Mouse (Mus musculus) WW6 (cell line): ENCODE data around the gene Thoc7.

Experiments used
- DNase-seq: peaks from one replicate; pipeline ENCODE4 v3.0.0-alpha.2; 2013; ENCODE audit warnings: low read depth, low spot score

Gene Thoc7

DNA sequence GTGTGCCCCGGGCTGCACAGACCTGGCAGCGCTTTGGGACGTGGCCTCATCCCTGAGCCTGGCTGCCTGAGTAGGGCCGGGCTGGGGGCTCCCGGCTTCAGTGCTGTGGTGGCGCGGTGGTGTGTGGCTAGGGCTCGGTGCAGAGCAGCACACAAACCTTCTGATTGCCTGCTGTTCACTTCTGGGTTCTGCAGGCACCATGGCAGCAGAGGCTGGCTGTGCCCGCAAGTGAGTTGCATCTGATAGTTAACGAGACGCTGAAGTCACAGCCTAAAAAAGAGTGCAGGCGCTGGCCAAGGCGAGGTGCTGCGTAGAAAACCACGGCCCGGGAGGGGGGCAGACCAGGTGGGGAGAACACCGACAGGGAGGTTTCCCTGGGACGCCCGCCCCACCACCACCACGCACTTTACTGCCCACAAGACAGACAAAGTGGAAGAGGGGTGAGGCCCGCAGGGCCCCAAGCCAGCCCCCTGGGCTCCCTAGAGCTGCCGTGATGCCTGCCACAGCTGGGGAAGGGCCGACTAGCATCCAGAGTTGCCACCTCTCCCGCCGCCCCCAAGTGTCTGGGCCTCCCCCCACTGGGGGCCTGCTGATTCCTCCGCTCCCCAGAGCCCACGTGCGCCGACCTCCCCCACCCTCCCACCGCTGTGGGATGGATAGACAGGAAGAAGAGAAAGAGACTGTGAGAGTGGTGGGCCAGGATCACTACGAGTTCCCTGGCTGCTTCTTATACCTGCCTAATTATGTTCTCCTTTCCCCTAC lies 28.2 kb downstream of the Thoc7 start:
- no peak for DNase-seq

DNA sequence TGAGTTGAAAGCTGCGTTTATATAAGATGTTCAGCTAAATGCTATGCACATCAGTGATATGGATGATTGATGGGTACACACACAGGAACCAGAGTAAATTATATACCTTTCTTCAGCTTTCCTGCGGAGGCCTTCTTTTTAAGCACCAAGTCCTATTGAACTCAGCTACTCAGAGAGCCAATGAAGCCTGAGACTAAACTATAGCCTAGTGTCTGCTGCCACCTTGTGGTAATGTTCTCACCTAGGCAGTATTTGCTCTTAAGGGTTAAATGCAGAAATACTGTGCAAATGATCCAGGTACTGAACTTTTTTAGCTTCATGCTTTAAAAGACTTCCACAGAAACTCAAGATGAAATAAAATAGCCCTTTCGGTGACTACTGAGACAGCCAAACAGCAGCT lies 44.0 kb downstream of the Thoc7 start:
- DNase-seq, result no peak

DNA sequence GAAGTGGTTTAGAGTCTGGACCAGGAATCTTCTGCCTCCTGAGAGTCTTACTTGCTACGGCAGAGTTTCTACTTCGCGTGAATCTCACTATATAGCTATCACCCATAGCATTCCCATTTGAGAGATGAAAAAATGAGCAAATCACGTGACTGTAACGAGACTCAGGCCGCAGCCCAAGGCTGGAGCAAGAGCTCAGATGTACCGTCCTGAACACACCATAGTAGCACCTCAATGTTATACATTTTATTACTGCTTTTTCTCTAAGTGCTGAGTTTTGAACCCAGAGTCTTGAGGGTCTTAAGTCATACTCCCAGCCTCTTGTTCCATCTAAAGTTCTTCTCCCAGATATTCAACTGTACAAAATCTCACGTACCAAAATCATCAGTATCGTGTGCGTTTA lies 44.4 kb downstream of the Thoc7 start:
- no peak for DNase-seq

DNA sequence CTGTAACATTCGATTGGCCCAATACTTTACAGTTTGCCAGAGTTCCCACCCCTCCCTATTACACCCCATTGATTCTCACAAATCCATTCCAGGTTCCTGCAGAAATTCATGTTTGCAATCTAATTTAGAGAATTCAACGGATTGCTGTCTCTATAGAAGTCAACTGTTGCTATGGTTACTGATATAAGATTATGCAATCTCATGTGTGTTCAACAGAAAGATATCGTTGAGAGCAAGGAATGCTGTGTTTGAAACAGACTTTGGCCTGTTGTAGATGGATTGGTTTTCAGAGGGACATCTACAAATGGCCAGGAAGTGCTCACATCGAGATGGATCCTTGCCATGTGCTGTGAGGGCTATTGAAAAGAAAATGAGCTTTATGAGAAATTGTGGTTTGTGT lies 46.4 kb downstream of the Thoc7 start:
- DNase-seq, result no peak

DNA sequence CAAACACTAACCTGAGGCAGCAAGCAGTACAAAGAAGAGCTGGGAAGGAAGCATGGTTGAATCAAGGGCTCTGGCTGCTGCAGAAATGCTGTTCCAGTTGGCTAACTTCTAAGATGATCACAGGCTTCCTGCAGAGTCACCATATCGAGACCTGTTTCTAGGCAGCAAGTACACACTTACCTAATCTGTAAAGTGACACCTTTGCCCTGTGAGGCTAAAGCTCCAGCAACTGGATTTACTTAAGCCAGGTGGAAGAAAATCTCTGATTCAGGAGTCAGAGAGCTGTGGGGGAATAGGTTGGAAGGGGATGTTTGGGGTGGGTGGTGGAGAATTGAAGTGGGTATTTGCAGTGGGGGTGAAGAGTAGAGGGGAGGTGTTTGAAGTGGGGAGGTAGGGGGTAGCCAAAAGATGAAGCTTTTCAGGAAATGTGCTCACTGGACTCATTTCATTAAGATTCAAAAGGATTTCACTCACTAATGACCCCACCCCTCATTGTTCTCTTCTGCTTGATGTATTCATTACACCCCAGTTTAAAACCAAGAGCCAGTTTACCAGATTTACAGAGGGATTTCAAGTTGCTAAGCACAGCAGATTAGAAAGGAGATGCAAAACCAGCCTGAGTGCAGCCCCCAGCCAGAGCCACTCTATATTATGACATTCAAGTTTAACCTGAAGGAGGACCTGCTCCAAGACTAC lies 47.1 kb downstream of the Thoc7 start, which contains the start of gene Gm281:
Gm281 (minus strand) TSS at position 92 of the 696 bp plus-strand sequence.
- no peak for DNase-seq

DNA sequence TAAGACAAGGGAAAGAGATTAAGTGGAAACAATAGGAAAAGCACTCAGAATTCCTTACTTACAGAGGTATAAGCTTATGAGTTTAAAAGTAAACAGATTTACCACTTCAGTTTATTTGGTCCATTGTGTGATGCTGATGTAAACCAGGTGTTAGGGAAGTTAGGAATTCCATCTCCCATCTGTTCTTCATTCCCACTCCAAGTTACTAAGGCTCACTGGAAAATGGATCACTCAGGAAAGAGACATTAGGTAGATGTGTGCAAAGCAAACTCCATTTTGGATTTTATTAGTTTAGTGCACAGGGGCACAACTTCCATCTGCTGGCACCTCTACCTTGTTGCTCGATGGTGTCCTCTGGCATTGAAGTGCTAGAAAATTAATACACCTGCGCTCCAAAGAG lies 51.5 kb downstream of the Thoc7 start:
- DNase-seq, result no peak

DNA sequence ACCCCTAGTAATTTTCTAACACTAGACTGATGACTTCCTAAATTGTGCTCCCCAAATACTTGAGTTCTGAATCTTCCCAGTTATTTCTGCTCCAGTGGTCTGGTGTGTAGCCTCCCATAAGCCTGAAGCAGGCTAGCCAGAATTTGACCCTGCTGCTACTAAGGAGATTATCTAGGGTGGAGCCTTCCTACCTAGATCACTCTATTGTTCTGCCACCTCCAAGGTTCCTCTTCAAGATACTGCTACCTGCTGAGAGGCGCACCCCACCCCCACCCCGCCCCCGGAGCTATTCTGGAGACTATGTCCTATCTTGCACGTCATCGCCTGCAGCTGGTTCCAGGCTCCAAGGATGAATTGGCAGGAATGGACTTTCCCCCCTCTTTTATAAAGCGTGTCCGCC lies 54.5 kb downstream of the Thoc7 start:
- DNase-seq, result peak; percentile 53

DNA sequence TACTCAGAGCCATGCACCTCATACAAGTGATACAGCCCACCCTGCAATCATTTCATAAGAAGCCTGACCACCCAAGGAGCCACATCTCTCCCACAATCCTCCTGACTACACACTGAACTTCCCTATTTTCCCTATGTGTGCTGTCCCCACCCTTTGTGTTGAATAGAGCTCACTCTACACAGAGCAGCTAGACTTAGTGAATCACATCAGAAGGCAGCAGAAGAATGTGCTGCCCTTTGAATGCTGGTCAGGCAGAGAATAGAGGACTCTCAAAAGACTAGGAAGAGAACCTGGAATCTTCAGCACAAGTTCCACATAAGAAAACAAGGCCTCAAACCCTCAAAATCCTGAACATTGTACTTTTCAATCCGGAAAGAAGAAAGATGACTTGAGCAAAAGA lies 55.2 kb downstream of the Thoc7 start:
- no peak for DNase-seq

DNA sequence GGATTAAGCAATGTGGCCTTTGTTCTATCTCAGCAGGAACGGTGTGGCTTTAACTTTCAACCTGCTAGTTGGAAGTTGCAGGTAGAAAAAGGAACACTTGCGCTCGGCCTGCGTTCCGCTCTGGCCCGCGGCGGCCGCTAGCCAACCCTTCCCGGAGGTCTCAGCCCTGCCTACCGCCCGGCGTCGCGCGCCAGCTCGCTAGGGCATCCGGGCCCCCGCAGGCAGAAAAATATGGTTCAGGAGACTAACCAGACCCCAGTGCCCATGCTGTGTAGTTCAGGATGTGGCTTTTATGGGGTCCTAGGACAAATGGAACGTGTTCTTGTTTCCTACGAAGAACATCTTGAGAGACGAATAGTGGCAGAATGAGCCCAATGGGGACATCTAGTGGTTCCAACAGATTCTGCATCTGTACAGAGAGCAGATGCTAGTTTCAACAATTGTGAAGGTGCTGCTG lies 60.0 kb downstream of the Thoc7 start:
- peak; percentile 64 for DNase-seq
